Mouse (Mus musculus): ENCODE results near the gene Cdca5. TPM values are rescaled to one million over a fixed set of nuclear protein-coding genes. Genes with fewer than 3 reads are reported as not detected.
"Not testable (repeated sequence)": the region's sequence is repeated elsewhere in the genome, so short reads cannot be mapped to it uniquely, and the experiment has no call there.

The Cdca5 gene
- polyA plus RNA-seq, 1 experiment from 2014 or later: 47.2 TPM

GRCm38 (mm10) chr19:6117346-6117985 lies 32.7 kb downstream of the Cdca5 start:
- Histone ChIP-seq H3K4me2 (peak overlapping the region; percentile 85), H3K36me3 (peaks cover 25% of the 10 kb centered on the region), H3K27me3 (no peaks in the 10 kb centered on the region), H3K27ac (peak overlapping the region; percentile 99), H3K9me3 (no peaks in the 10 kb centered on the region), H3K4me1 (peaks cover 22% of the 10 kb centered on the region), H3K9ac (peak overlapping the region; percentile 81), H3K4me3 (peak overlapping the region; percentile 70)
- ATAC-seq (ENCODE audit: borderline replicate concordance, extremely low read depth, low FRiP score, low TSS enrichment): no peak
- WGBS: 3% methylated on average over 32 of the region's 32 CpGs

- peak; percentile 87 for ATAC-seq (ENCODE audit: borderline replicate concordance, extremely low read depth, low FRiP score, low TSS enrichment)
- Histone ChIP-seq H3K9me3 (no peaks in the 10 kb centered on the region), H3K4me2 (peak within 1 kb of the TSS; percentile 85), H3K4me1 (peaks cover 22% of the 10 kb centered on the region), H3K27ac (peak within 1 kb of the TSS; percentile 99), H3K36me3 (peaks cover 25% of the 10 kb centered on the region), H3K9ac (peak within 1 kb of the TSS; percentile 81), H3K27me3 (no peaks in the 10 kb centered on the region), H3K4me3 (peak within 1 kb of the TSS; percentile 70)
- under 1% methylated on average over 76 of the region's 77 CpGs for WGBS
Observed at GRCm38 (mm10) chr19:6117986-6118676, 33.3 kb downstream of the Cdca5 start, which contains the start of gene Sac3d1. Gene Sac3d1 (minus strand): TSS chr19:6118650.

GRCm38 (mm10) chr19:6118677-6119185 lies 33.9 kb downstream of the Cdca5 start:
- no peaks in the 10 kb centered on the region for H3K9me3 ChIP-seq
- peak overlapping the region; percentile 70 for H3K4me3 ChIP-seq
- H3K9ac ChIP-seq: peak overlapping the region; percentile 81
- peaks cover 25% of the 10 kb centered on the region for H3K36me3 ChIP-seq
- WGBS: 1% methylated on average over 8 of the region's 8 CpGs
- ATAC-seq (ENCODE audit: borderline replicate concordance, extremely low read depth, low FRiP score, low TSS enrichment): peak; percentile 35
- no peaks in the 10 kb centered on the region for H3K27me3 ChIP-seq
- H3K4me2 ChIP-seq: peak overlapping the region; percentile 85
- peak overlapping the region; percentile 99 for H3K27ac ChIP-seq
- H3K4me1 ChIP-seq: peaks cover 22% of the 10 kb centered on the region

GRCm38 (mm10) chr19:6121761-6122160 lies 37.0 kb downstream of the Cdca5 start:
- no peak for ATAC-seq (ENCODE audit: borderline replicate concordance, extremely low read depth, low FRiP score, low TSS enrichment)
- Histone ChIP-seq H3K27ac (no peak overlapping the region), H3K4me1 (peaks cover 16% of the 10 kb centered on the region), H3K27me3 (no peaks in the 10 kb centered on the region), H3K9me3 (no peaks in the 10 kb centered on the region), H3K9ac (no peak overlapping the region), H3K4me2 (no peak overlapping the region), H3K36me3 (no peaks in the 10 kb centered on the region), H3K4me3 (no peak overlapping the region)
- 28% methylated on average over 19 of the region's 19 CpGs for WGBS

GRCm38 (mm10) chr19:6123330-6123729 lies 38.5 kb downstream of the Cdca5 start:
- Histone ChIP-seq H3K4me2 (no peak overlapping the region), H3K36me3 (no peaks in the 10 kb centered on the region), H3K27ac (no peak overlapping the region), H3K9me3 (no peaks in the 10 kb centered on the region), H3K9ac (no peak overlapping the region), H3K4me1 (peaks cover 13% of the 10 kb centered on the region), H3K27me3 (no peaks in the 10 kb centered on the region), H3K4me3 (no peak overlapping the region)
- 71% methylated on average over 8 of the region's 8 CpGs for WGBS
- ATAC-seq (ENCODE audit: borderline replicate concordance, extremely low read depth, low FRiP score, low TSS enrichment): no peak

GRCm38 (mm10) chr19:6124898-6125297 lies 40.1 kb downstream of the Cdca5 start:
- H3K4me3 ChIP-seq: no peak overlapping the region
- 64% methylated on average over 2 of the region's 2 CpGs for WGBS
- no peak overlapping the region for H3K9ac ChIP-seq
- H3K36me3 ChIP-seq: no peaks in the 10 kb centered on the region
- H3K27me3 ChIP-seq: no peaks in the 10 kb centered on the region
- no peak overlapping the region for H3K4me2 ChIP-seq
- ATAC-seq (ENCODE audit: borderline replicate concordance, extremely low read depth, low FRiP score, low TSS enrichment): no peak
- peaks cover 5% of the 10 kb centered on the region; the same call in 1 of the 2 replicates for H3K4me1 ChIP-seq
- H3K27ac ChIP-seq: no peak overlapping the region
- no peaks in the 10 kb centered on the region for H3K9me3 ChIP-seq

- WGBS: 25% methylated on average over 4 of the region's 4 CpGs
- Histone ChIP-seq H3K4me3 (no peak overlapping the region), H3K36me3 (no peaks in the 10 kb centered on the region), H3K4me1 (peaks cover 5% of the 10 kb centered on the region; the same call in 1 of the 2 replicates), H3K4me2 (no peak overlapping the region), H3K27ac (no peak overlapping the region), H3K9me3 (no peaks in the 10 kb centered on the region), H3K9ac (no peak overlapping the region), H3K27me3 (no peaks in the 10 kb centered on the region)
- ATAC-seq (ENCODE audit: borderline replicate concordance, extremely low read depth, low FRiP score, low TSS enrichment): no peak
Observed at GRCm38 (mm10) chr19:6126289-6126688, 41.5 kb downstream of the Cdca5 start.

- Histone ChIP-seq H3K9me3 (no peaks in the 10 kb centered on the region), H3K27ac (peak overlapping the region; percentile 89; the same call in 1 of the 2 replicates), H3K4me2 (peak overlapping the region; percentile 59), H3K4me3 (peak overlapping the region; percentile 51), H3K27me3 (no peaks in the 10 kb centered on the region), H3K36me3 (no peaks in the 10 kb centered on the region), H3K9ac (peak overlapping the region; percentile 65; the same call in 1 of the 2 replicates), H3K4me1 (peaks cover 5% of the 10 kb centered on the region; the same call in 1 of the 2 replicates)
- ATAC-seq (ENCODE audit: borderline replicate concordance, extremely low read depth, low FRiP score, low TSS enrichment): no peak
- 66% methylated on average over 10 of the region's 10 CpGs for WGBS
Observed at GRCm38 (mm10) chr19:6126789-6127580, 42.2 kb downstream of the Cdca5 start.

GRCm38 (mm10) chr19:6127760-6128341 lies 43.1 kb downstream of the Cdca5 start, which contains the start of gene Snx15:
Gene Snx15 (minus strand): TSS chr19:6128304.
- Histone ChIP-seq H3K4me2 (peak within 1 kb of the TSS; percentile 59), H3K27me3 (no peaks in the 10 kb centered on the region), H3K9ac (peak within 1 kb of the TSS; percentile 65), H3K4me3 (peak within 1 kb of the TSS; percentile 51), H3K36me3 (no peaks in the 10 kb centered on the region), H3K4me1 (peaks cover 5% of the 10 kb centered on the region; the same call in 1 of the 2 replicates), H3K27ac (peak within 1 kb of the TSS; percentile 89), H3K9me3 (no peaks in the 10 kb centered on the region)
- peak; percentile 94 for ATAC-seq (ENCODE audit: borderline replicate concordance, extremely low read depth, low FRiP score, low TSS enrichment)
- under 1% methylated on average over 32 of the region's 32 CpGs for WGBS

- 75% methylated on average over 7 of the region's 7 CpGs for WGBS
- not testable (repeated sequence) for H3K27ac ChIP-seq
Observed at GRCm38 (mm10) chr19:6130414-6131128, 45.8 kb downstream of the Cdca5 start.

More at GRCm38 (mm10) chr19:6130414-6131128, 45.8 kb downstream of the Cdca5 start:
- peaks cover 11% of the 10 kb centered on the region; the same call in 1 of the 2 replicates for H3K36me3 ChIP-seq
- not testable (repeated sequence) for H3K9me3 ChIP-seq; H3K9ac ChIP-seq; ATAC-seq (ENCODE audit: borderline replicate concordance, extremely low read depth, low FRiP score, low TSS enrichment); H3K4me1 ChIP-seq; H3K27me3 ChIP-seq; H3K4me2 ChIP-seq; H3K4me3 ChIP-seq
